Mouse (Mus musculus): ENCODE results near the gene Epsti1.
"Not testable (repeated sequence)": the region's sequence is repeated elsewhere in the genome, so short reads cannot be mapped to it uniquely, and the experiment has no call there.

The Epsti1 gene

DNA sequence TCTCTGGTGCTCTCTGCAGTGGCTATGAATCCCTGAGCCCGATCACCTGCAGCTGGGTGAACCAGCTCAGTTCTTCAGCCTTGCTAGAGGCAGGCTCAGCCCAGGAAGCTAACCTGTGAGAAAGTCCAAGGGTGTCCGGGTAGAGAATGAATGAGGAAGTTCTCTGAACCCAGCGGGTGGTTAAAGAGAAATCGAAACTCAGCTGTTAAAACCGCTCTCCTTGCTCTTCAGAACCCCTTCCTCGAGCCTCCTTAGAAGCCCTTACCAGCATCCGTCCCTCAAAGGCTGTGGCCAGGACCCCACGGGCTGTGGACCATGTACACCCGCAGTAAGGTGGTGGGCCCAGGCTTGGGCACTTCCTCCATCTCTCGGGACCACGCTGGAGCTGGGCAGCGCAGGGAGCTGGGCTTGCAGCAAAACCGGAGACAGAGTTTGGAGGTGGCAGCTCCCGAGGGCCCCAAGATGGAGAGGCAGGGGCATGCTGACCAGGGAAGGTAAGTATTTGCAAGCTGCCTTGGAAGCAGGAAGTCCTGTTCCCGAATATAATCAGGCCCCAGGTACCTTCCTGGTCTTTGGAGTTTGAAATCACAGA, at the start of gene Epsti1:
Gene Epsti1, plus strand, starts transcription at position 69 of the 592 bp plus-strand sequence.
- DNase-seq, result no peak

DNA sequence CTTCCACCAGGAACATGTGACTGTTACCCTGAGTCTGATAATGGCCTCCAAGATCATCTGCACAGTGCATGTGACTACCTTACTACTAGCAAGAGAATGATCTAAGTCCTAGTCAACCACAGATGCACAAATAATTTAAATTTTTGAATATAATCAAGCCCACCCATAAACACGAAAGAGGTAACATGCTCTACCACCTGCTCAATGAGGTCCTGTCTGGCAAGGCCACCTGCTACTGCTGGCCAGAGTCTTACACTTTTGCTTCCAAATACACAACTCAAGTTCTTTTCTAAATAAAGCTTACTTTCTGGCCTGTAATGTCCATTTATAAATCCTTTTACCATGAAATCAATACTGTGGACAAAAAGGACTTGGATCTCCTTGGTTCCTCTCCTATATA, 44.1 kb upstream of the Epsti1 start:
- no peak for DNase-seq

DNA sequence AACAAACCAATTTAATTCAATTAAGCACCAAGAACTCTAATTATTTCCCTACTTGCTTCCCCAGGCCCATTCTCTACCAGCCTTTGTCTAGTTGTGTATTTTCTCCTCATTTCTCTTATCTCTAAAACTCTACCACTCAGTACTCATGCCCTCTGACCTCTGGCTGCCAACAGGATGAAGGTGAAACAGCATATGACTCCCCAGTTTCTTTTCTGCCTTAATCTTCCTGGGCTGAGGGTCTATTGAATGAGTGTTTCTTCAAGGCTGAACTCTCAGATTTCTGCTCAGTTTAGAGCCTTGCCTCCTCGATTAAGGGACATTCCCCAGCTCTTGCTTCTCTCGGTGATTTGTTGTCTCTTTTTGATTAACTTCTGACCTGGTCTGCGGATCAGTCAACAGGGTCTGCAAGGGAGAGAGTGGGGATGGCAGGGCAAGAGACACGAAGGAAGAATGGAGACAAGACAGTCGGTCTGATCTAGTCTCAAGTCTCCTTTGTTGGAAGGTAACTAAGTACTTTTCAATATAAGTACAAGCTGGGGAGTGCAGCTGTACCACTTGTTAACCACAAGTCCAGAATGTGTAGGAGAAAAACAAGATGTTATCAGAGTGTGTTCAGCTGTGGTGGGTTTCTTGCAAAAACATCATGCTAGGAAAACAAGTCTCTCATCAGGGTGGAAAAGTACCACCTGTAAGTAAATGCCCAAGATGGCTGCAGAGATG, 43.0 kb upstream of the Epsti1 start:
- no peak for DNase-seq

DNA sequence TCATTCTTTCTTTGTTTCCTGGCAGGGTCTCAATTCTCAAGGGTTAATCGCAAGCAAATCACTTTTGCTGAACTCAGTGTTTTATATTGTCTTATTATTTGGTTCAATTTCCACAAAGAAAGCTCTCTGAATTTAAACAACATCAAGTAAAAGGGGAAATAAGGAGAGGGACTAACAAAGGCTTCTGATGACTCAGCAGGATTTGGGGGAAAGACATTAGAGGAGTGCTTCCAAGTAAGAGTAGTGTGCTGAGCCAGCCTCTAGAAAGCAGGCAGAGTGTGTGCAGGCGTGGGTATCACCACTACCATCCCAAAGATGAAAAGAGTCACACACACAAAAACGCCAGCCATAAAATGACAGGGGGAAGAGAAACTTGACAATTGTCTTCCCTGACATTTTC, 40.0 kb upstream of the Epsti1 start:
- no peak for DNase-seq

DNA sequence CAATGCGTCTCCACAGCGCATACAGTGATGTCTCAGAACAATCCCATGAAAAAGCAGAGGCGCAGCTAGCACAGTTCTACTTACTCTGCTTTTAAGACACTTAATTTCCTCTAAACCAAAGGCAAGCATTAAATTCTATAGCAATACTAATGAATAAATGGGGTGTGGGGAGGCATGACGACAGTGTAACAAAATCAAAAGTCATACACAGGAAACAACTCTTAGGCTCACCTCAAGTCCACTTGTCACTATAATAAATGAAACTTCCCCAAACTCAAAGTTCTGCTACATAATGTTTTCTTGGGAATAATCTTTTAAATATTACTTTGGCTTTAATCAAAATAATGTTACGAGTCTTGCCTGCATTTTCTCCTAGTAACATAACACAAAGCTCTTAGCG, 39.5 kb upstream of the Epsti1 start:
- no peak for DNase-seq

DNA sequence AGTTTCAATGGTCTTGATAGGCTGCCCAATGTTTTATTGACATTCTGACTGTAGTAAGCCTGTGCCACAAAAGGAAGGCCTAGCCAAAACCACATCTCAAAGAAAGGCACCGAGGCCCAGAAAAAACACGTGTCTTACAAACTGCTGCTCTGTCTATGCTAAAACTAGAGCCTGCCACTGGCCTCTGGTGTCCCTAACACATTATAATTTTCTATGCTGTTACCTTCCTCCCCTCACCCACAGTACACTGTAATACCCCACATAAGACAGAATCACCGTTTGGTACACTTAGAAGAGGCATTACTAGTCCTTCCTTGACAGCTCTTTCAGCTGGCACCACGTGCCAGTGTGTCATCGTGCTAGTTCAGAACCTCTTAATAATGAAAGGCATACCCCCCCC, 36.4 kb upstream of the Epsti1 start:
- no peak for DNase-seq

DNA sequence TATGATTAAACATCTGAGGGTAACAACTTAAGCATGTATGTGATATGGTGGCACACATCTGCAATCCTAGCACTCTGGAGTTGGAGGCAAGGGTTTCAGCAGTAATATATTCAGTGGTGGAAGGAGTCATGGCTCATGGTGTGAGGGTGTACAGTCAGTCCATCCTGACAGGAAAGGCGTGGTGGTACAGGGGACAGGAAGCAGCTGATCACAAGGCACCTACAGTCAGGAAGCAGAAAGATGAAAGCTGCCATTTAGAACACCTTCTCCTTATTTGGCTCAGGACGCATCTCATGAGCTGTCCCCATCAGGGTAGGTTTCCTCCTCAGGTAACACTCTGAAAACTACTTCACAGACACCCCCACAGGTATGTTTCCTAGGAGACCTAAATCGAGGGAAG, 33.1 kb upstream of the Epsti1 start:
- no peak for DNase-seq

DNA sequence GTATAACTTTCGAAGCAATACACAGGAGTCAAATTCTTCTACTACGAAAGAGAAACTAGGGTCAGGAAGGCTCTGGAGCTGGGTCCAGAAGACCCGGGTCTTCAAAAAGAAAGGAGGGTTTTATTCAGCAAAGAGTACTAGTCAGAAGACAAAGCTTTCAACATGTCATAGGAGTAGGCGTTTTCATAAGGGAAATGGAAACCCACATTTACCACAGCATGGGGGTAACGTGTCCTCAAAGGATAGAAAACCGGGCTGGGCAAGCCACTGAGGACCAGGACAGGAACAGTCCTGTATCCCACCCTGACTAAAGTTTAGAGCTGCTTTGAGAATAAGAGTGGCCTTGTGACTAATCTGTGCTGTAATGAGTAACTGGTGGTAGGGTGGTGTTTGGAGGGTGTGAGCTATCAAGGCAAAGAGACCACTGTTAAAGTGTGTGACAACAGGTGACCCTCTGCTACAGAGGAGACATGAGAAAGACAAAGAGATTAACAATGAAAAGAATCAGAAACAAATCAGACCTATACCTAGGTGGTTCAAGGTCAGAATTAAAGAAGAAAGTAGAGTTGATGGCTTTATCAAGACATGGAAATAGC, 32.6 kb upstream of the Epsti1 start:
- DNase-seq, result no peak

DNA sequence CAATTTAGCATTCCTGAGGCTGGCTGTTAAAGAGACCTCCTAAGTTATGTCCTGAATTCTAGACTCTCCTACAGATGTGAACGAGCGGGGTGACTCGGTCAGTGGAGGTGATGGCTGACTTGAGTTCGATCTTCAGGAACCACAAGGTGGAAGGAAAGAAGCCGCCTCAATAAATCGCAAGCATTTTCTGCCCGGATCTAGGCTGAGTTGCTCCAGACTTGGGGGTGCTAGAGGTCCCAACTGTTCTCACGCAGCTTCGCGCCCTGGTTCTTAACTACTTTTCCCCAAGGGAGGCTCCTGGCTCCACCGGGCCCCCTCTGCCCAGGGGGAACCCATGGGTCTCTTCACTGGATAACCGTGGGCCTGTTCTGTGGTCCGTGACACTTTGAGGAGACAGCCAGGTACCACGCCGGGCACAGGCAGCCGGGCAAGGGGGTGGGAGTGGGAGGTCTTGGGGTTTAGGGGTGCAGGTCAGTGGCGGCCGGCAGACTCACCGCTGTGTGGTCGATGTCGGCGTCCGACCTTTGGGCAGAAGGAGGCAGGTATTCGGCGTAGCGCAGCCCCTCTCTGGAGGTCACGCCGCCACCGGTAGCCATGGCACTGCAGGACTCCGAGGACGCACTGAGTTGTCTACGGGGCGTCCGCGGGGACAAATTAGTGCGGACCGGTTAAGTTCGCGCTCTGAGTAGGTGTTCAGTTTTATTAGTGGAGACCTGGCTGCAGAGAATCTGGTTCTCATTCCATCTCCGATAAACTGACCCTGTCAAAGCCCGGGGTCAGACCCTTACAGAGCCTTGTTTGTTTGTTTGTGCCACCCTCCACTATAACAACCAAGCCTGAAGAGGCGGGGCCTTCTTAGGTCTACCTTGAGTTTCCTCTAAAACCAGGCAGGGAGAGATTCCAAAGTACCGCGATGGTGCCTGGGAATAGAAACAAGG, 29.5 kb upstream of the Epsti1 start, which contains the start of gene Dnajc15:
Gene Dnajc15, minus strand, starts transcription at position 822 of the 938 bp plus-strand sequence.
- DNase-seq, result peak; percentile 82

DNA sequence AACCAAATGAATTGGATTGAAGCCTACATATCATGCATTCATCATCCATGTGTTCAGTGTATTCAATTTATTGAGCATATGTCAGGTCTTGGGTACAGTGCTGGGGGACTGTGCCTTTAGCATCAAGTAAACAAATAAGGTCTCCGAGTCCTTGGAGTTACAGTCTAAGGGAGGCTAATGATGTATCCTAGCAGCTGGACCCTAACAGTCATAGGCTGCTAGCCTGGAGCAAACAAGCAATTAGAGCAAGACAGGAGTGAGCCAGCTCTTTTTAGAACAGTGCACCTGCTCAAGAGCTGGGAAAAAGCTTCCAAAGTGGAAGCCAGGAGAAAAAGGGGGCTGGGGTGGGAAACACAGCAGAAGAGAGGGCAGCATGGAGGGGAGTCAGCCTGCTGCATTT, 27.8 kb upstream of the Epsti1 start:
- DNase-seq, result no peak

DNA sequence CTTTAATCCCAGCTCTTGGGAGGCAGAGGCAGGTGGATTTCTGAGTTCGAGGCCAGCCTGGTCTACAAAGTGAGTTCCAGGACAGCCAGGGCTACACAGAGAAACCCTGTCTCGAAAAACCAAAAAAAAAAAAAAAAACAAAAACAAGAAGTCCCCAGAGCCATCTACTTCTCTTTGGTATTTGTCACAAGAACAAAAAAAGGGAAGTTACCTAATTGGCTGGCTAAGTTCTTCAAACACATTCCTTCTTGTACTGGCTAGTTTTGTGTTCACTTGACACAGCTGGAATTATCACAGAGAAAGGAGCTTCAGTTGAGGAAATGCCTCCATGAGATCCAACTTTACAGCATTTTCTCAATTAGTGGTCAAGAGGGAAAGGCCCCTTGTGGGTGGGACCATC, 26.2 kb upstream of the Epsti1 start:
- not testable (repeated sequence) for DNase-seq

DNA sequence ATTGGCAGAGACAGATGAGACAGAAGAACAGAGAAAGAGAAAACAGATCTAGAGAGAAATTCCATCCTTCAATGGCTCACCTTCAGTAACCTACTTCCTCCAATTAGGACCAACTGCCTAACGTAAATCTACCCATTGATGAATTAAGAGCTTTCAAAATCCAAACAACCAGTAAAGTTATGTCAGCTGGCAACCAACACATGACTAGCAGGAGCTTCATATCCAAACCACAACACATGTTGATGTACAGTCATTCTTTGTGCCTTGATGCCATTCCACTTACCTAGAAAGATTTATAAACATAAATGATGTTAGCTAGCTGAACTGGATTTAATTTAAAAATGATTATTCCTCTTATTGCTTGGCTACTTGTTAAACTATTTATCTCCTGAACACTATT, 22.0 kb upstream of the Epsti1 start:
- no peak for DNase-seq

DNA sequence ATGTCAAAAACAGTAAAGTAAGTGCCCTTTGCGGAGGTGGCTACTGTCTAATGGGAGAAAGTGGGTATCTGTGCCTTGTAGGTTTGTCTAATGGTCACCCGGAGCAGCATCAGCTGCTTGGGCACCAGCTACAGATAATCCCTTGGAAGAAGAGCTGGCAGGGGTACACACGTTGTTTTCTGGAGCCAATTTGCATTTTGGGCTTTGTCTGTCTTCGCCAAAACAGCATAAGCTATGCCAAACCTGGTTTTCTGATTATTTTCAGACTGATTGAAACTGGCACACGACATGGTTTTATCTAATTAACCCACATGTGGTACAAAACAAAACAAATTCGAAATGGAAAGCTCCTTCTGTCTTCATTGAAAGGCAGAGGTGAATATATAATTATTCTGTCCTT, 21.4 kb upstream of the Epsti1 start:
- DNase-seq, result no peak

DNA sequence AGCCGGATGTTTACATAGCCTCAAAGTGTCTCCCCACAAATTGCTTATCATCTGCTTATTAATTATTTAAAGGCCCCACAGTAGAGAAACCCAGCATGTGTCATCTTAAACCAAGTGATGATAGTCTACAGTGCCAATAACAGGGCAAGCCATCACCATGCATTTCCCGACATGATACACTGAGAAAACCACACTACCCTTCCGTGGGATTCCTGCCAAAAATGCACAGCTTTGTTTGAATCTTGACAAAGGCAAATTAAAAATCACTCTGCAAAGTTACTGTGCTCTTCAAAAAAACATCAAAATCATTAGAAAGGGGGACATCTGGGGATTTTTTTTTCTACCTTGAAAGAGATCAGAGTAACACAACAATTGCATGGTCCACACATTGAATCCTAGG, 17.7 kb upstream of the Epsti1 start:
- DNase-seq, result no peak

DNA sequence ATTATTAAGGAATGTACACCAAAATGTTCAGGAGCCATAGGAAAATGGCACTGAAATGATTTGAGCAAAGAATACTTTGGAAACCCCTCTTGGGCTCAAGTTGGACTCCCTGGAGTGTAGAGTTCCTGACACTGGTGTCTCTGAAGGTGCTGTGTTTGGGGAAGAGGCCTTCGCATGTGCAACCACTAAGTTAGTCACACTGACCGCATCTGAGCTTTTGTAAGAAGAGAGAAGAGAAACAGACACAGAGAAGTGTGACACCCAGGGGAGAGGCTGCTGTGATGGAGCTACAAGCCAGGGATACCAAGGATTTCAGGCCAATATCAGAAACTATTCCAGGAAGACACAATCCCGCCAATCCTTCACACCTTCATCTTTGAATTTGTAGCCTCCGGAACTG, 17.1 kb upstream of the Epsti1 start:
- DNase-seq, result no peak

DNA sequence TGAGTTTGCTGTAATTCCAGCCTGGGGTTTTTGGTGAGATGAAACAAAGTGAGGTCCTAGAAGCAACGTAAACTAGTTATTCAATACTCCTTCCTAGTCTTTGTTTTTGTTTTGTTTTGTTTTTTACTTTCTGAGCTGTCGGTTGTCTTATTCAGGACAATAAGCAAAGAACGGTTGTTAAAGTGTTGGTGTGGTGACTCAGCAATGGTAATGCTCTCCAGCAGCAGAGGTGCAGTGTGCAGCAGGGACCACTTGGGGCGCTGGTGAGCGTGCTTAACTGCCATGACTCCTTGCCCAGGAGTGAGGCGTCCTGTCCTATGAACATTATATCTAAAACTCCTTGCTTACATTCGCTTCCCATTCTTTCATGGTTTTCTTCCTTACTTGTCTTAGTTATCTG, 14.1 kb upstream of the Epsti1 start:
- no peak for DNase-seq

DNA sequence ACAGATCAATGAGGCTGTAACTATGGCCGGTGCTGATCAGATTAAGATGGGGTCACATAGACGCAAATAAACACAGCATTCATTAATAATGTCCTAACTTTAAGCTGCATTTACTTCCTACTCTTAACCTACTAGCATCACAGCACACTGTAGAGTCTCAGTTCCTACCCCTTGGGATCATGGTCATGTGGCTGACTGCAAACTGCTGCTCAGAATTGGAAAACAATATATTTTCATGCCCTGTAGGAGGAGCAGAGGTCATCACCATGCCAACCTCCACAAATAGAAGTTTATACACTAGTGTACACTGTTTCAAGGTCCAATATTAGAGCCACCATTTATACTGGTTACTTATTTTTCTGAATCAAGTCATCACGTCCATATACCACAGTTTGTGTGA, 8.1 kb upstream of the Epsti1 start:
- no peak for DNase-seq

DNA sequence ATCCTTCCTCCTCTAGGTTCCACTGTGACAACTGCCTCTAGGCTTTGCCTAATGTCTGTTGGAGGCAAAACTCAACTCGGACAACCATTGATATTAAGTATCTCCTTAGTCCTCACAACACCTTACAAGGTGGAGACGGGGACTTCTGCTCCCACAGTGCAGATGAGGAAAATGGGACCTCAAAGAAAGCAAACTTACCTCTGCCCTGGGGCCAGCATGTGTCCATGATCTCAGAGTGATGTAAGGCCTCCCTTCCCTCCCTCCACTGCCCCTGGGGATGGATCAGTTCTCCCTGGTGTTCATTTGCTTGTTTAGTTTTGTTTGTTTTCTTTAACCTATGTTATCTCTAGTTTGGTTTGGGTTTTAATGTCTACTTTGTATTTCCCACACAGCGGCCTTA, 1.5 kb upstream of the Epsti1 start:
- DNase-seq, result no peak

DNA sequence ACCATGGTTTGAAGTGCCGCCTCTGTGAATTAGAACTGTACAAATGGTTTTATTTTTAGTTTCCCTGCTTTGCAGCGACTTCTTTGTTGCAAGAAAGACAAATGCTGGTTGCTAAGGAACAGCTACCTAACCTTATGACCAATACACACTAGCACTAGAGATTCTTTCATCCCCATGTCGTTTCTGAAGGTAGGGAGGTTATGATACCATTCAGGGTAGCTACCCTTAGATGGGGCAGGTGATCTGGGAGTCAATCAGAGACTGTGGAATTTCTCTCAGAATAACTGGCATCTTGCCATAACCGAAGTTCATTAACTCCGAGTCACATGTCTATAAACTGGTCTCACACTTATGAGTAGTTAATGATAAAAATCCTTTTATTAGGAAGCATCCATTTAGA, 1.4 kb downstream of the Epsti1 start:
- DNase-seq, result no peak

DNA sequence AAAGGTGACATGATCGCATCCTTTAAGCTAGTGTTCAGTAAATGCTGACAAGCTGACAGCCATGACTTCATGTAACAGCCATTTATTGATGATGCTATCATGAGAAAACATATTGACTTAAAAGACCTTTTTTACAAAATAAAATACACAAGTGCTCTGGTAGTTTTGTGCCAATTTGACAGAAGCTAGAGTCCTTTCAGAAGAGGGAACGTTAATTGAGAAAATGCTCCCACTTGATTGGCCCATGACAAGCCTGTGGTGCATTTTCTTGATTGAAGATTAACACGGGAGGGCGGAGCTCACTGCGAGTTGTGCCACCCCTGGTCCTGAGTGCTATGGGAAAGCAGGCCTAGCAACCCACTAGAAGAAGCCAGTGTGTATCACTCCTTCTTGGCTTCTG, 2.5 kb downstream of the Epsti1 start:
- no peak for DNase-seq

DNA sequence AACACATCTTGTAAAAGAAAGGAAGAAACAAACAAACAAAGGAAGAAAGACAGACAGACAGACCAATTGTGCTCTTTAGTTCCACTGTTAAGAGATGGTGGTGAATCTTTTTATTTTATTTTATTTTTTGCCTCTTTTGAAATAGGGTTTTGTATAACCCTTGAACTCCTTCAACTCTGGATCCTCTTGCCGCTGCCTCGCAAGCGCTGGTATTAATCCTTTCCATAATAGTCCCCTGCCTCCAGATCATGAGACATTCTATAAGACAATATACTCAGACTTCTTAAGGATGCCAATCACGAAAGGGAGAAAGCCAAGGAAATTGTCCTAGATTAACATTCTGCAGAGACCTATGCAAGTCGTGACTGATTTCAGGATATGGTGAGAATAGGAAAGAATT, 11.7 kb downstream of the Epsti1 start:
- DNase-seq, result no peak

DNA sequence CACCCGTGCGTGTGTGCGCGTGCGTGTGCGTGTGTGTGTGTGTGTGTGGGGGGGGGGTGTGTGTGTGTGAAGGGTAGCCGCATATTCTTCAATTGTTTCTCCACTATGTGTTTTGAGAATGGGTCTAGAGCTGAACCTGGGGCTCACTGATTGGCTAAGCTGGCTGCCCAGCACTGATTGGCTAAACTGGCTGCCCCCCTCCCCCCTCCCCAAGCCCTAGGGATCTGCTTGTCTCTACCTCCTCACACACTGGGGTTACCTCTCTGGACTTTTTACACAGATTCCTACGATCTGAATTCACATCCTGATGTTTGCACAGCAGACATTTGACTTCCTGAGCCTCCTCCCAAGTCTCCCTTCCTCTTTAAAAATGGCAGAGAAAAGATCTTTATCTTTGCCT, 17.6 kb downstream of the Epsti1 start:
- no peak for DNase-seq

DNA sequence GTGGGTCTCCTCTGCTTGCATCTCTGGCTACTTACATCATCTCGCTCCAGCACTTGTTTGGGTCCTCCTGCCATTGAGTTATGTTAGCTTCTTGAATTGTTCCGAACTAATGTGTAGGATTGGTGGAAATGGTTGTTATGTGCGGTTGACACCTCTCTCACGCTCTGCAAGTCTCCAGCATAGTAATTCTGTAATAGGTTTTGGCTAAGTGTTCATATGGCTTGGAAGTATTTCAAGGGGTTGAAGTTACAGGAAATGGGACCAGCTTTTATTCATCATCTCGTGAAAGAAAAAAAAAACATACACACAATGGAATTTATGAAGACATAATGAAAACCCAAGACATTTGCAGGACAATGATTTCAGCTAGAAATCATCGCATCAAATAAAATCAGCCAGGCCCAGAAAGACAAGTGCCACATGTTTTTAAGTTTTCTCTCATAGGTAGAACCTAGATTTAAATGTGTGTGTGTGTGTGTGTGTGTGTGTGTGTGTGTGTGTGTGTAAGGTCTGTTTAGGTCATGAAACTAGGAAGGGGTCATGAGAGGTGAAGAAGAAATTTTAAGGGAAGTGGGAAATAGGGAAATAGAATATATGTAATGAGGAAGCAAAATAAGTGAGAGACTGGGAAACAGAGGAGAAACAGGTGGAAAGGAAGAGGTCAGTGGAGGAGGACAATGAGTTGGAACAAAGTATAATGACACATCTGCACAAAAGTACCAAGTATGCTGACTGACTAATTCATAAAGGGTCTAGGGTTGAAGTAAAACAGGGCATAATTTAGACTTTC, 19.2 kb downstream of the Epsti1 start:
- DNase-seq, result no peak

Data from layer of hippocampus, adult 9-11 months (tissue).